Mouse (Mus musculus) right cerebral cortex, postnatal 36 days (tissue): Measurements from ENCODE around the gene Srcin1.

Experiments
- DNase-seq, 2 experiments: peaks; one replicate each; pipeline ENCODE4 v3.0.0; 2022; ENCODE audit warnings: low spot score in 2 of 2, mixed read lengths in 1 of 2

Gene Srcin1

DNA sequence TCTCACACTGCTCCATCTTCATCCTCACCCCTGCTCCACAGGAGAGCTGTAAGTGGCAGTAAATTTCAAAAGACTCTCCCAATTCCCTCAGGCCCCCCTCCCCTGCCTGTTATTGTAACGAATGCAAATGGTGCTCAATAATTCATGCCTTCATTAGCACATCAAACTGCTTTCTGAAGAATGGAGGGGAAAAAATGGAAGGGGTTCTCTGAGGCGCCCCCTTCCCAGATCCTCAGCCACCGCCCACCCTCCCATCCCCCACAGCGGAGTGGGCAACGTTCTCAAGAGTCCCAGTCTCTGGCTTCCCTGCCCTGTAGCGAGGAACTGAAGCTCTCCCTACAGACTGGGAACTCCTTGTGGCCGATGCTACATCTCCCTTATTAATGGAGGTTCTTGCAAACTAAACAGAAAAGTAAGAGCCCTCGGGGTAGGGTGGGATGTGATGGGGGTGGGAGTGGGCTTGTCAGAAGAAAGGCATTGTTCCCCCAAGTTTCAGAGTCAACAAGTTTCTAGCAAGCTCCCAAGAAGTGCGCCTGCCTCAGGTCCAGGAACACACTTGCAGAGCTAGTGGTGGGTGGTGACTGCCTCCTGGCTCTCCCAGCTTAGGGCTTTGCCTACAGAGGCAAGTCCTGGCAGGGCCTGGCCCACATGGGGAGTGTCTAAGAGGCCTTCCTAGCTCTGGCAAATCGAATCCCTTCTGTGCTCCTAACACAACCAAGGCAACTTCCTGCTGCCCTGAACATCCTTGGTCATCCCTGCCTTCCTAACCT is 3.3 kb upstream of the Srcin1 start:
- DNase-seq, result no peak

DNA sequence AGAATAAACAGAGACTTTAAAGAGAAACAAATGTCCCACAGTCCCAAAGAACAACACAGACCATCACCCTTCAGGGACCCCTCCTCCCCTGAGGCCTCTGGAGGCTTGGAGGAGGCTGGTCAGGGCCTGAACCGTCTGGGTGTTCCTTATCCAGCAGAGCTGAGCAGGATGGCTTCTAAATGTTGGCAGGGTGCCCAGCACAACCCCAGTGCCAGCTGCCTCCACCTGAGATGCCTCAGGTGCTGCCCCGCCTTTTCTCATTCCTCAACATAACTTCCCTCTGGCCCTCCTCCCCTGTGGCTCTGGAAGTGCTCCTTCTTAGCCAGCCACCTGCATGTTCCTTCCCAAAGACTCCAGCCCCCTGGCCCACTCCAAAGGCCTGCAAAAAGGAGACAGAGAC is 2.3 kb upstream of the Srcin1 start:
- no peak for DNase-seq

DNA sequence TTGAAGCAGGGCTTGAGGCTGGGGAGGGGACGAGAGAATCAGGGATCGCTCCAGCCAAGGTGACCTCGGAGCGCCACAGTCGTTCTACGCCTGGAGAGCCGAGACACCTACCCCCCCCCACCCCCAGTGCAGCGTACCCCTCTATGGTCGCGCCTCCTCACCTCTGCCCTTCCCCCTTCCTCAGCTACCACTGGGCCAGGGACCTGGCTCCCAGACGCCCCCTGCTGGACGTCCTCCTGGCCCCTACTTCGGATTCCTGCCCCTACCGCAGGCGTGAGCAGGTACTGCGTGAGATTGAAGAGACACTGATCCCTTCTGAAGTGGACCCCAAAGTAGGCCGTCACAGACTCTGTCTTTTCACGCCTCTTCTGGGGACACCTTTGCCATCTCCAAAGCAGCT is 348 bp downstream of the Srcin1 start:
- no peak for DNase-seq

DNA sequence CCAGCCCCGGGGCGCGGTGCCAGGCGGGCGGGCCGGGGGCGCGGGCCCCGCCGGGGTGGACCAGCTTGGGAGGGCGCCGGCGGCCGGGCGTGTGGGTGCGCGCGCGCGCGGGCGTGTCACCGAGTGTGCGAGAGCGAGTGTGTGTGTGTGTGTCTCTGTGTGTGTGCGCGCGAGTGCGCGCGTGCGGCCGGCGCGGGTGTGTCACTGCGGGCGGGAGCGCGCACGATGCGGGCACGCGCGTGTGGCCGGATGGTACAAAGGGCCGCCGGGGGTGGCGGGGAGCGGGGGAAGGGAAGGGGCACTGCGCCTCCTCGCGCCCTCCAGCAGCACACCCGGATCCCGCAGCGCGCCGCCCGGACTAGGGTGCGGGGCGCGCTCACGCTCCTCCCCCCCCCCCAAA is 911 bp downstream of the Srcin1 start:
- DNase-seq, result peak; percentile 77 to 80

DNA sequence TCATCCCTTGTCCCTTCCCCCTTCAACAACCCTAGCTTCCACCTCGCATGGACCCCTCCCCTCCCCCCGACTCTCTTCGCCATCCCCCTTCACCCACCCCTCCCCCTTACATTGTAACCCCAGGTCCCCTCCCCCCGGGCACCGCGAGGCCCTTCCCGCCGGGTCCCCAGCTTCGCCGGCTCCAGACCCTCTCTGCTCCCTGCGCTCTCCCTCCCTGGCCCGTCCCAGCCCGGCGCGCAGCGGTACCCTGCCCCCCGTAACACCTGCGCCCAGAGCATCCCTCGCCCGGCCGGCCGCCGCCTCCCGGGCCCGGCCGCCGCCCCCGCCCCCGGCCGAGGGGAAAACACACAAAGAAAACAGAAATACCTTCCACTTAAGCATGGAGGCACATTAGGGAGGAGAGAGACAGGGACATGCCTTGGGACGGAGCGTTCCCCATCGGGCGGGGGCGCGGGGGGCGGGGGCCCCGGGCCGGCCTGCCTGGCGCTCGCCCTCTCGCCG is 1.4 kb downstream of the Srcin1 start:
- no peak for DNase-seq

DNA sequence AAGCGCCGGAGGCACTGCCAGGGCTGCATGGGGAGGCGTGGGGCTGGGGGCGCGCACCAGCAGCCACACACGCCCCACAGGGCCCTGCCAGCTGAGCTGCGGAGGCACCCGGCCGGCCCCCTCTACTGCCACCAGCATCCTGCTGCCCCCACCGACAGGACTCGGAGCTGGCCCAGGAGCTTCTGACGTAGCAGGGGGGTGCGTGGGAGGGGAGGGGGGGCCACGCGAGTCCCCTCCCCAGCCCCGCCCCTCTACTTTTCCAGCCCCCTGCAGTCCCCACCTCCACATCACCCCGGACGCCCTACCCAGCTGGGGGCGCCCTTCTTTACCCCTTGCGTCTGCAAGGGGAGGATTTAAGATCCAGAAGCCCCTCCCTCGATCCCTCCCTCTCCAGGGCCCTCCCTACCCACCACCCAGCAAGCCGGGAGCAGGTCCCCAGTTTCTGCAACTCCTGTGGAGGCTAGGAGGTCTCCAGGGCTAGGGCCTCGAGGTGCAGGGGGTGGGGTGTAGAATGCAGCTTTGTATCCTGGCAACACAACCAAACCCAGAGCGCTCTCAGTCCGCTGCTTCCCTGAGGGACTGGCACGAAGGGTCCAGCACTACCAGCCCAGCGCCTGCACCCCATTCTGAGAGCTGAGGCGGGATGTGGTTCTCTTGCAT is 2.0 kb downstream of the Srcin1 start:
- DNase-seq, result peak in 1 of 2 experiments; percentile 76

DNA sequence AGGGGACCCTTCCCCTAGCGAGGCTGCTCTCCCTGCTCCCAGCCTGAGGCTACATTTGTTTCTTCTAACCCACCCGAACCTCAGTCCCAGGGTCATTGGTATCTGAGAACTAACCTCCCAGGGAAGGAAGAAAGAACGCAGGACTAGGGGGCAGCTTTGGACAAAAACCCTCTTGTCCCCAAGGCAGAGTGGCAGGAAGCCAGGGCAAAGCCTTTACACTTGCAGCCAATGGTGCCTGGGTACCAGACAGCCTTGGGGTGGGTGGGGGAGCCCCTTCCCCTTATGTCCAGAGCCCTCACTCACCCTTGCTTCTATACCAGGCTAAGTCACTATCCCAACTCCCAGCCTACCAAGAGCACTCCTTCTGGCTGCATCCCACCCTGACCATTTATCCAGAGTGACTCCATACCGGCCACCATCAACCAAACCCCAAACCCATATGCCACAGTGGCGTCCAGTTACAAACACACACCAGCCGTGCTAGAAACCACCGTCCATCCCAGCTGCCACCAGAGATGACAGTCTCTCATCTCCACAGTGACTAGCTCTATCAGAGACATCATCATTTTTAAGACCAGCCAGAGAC is 3.0 kb downstream of the Srcin1 start:
- DNase-seq, result no peak

DNA sequence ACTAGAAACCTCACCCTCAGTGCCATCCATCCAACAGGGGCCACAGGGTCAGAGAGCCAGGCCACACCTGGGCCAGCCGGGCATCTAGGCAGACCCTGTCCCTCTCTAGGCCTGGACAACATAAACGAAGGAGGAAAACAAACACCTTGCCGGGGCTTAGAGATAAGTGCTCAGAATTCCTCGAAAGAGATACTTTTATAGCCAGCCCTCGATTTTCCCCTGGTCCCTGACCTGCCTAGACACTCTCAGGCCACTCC is 4.0 kb downstream of the Srcin1 start:
- no peak for DNase-seq

DNA sequence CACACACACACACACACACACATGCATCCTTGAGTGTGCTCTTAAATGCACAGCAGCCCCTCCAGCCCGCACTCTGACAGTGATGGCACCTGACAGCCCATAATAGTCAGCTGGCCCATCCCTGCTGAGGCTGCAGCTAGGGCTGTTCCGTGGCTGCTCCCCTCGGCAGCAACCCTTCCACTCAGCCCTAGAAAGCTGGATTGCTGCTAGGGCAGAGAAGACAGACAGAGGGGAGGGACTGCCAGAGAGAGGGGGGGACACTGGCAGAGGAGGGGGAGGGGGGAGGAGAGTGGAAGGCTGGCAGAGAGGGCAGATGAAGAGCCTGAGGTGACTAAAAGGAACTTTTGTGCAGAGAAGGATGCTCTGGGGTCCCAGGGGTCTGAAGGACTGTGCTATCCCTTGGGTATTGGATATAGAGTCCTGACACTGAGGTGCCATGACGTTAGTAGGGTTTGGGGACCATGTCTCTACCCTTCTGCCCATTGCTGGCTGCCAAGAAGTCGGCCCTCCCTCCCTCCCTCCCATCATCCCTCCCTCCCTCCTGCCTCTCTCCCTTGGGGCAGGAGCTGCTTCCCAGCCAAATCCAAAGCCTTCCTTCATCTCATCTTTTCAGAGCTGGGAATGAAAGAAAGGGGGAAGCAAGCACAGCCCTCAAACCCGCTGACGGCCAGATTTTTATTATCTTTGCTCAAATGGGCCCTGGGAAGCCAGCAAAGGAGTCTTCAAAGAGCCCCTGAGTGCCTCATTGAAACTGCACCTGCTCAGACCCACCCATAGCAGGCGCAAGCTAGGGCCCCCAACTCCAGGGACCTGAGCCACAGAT is 4.5 kb downstream of the Srcin1 start:
- no peak for DNase-seq

DNA sequence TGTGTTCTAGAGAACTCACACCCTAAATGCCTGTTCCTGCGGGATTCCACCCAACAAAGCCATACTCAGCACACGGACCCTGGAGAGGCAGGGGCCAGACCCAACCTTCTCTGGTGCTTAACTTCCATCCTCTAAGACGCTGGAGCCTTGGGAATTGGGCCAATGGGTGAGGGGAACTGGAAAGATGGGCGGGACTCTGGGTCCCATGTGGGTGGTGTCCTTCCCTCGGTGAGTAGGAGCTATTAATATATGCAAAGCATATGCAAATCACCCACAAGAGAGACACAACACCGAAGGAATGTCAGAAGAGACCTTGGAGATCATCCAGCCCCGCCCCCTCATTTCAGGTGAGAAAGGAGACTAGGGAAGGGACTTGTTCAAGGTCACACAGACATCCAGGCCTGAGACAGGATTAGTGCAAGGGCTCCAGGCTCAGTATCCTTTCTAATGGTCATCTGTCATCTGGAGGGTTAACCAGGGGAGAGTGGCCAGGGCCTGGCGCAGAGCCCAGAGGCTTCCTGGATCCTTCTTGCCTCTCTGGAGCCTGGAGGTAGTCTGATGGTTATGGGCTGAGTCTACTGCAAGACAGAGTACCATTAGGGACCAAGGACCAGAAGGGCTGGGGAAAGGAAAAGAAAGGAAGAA is 5.4 kb downstream of the Srcin1 start:
- no peak for DNase-seq

DNA sequence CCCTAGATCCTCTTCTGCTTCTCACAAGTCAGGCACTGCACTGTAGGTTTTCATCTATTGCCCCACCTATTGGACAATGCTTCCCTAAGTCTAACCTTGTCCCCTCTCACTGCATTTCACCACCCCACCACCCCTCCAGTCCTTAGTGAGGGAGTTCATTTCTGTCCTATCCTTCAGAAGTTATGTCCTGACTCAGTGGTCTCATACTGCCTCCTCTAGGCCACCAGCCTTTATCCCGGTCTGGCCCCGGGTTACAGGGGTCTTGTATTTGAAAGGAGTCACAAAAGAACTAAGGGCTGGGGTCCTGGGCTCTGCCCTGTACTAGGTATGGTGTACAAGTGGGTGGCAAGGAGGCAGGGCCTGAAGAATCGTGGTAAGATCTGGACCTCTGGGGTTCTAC is 6.2 kb downstream of the Srcin1 start:
- DNase-seq, result no peak

DNA sequence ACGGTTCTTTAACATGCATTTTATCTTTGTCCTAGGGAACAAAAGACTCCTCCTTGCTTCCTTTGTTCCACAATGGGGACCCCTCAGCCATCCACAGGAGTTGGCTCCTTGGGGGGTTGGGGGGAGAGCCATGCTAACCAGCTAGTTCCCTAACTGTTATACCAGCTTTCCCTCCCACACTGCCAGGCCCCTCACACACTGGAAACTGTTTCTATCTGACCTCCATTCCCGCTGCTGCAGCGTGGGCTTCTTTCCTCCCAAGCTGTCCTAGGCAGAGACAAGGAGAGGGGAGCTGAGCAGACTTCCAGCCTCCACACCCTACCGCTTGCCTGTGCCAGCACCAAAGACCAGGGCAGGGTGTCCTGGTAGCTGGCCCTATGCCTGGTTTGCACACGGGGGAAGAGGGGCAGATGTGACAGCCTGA is 6.7 kb downstream of the Srcin1 start:
- no peak for DNase-seq

DNA sequence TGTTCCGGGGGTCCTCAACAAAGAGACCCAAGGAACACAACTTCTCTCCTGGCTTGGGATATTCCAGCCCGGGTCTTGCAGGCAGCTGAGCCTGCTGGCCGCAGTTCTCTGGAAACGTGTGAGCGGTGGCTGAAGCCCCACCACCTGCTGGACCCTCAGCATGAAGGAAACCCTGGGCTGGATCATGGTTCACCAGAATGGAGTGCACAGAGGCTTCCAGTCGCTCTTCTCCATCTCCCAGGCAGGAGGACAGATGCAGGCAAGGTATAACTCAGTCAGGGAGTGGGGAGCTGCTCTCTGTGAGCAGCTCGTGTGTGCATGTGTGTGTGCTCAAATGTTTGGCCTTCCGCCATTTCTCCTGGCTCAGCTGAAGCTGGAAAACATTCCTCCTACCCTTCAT is 7.3 kb downstream of the Srcin1 start:
- peak in 1 of 2 experiments; percentile 75 for DNase-seq

DNA sequence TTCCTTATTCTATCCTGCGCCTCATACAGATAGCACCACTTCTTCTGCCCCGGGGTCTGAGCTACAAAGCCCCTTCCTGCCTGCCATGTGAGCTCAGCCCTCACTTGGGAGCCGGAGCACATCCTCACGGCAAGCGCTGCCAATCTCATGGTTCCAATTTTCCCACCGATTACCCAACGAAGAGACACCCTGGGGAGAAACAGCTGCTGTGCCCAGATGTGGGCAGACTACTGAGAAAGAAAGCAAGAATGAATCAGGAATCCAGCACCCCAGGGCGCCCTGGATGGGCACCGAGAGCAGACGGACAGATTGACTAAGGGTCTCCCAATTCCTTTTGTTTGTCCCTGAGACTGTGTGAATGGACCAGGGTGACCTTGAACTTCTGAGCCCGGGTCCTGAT is 8.5 kb downstream of the Srcin1 start:
- no peak for DNase-seq

DNA sequence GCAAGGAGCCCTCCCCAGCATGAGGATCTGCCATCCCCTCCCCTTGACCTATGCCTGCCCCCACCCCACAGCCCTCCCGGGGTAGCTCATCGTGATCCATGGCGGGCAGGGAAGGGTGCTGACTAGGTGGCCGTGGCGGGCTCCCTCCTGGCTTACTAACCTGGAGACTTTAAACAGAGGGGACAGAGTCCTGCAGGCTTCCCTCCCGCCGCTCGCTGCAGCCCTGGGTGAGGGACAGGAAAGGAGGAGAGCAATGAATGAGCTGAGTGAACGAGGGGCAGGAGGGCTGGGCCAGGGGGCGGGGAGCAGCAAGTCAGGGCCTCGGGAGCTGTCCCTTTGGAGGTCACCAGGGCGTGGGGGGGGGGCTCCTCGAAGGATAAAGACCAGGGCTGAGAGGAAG is 9.4 kb downstream of the Srcin1 start:
- no peak for DNase-seq

DNA sequence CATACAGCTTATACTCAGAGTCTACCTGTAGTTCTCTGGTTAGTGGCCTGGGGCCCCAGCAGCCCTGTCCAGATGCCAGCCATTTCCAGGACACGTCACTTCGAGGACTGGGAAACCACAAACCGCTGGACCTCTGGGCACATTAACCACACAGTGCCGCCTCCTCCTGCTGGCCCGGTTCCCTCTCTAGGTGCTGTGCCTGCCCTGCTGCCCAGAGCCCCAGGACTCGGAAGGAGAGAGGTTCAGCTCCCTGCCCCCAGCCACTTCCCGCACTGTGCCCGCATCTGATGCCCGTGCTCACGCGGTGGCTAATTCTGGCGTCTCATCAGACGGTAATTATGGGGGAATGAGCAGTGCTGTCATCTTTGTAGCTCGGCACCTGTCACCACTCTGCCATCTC is 12.3 kb downstream of the Srcin1 start:
- DNase-seq, result no peak

DNA sequence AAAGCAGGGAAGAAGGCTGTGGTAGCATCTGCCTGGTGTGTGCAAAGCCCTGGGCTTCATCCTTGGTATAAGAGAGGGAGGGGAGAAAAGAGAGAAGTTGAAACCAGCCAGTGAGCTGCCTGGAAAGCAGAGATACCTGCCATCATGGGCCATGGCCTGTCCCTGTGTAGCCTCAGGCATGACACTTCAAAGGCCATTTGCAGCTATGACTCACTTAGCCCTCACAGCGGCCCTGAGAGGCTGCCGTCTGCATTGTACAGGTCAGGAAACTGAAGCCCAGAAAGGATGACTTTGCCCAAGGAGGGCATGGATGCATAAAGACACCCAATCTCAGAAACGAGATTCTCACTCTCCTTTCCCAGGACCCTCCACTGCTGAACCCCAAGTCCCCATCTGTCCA is 13.4 kb downstream of the Srcin1 start:
- no peak for DNase-seq

DNA sequence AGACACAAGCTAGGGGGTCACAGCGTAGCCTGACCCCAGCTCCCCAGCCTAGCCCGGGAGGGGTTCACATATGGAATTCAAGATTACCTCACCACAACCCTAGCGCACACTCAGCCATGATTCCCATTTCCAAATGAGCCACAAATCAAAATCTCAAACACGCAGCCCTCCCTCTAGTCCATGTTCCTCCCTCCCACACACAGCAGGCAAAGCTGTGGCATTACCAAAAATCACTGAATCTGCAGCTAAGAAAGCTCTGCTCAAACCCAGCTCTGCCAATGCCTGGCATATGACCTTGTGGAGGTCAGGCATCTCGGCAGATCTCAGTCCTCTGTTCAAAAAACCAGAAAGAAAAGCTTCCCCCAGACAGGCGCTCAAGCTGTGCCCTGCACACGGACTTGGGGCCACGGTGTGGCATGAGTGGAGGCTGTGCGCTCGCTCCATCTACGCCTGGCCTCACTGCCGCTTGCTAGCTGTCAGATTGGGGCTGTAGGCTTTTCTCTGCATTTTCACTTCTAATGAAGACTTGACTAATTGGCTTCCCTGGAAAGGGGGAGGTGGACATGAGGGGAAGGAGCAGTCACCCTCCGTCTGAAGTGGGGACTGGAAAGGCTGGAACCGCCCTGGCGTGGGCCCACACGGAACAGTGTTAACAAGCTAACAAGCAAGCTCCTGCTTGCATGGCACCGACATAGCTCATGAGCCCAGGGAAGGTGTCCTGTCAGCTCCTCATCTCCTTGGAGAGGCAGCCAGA is 15.6 kb downstream of the Srcin1 start:
- no peak for DNase-seq

DNA sequence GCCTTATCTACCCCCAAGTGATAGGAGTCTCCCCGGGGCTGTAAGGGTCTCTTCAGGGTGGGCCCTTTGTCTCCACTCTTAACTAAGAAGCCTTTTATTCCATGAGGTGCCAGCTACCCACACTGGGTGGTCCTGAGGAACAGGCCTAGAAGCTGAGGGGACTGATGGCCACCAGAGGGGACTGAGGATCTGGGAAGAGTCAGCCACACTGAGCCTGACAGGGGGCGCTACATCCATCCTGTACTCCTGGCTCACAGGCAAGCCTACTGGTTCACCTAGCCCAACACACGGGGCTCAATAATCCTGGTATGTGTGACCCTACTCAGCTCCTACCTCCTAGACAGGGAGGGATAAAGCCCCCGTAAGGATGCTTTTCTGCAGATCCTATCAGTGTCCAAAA is 16.4 kb downstream of the Srcin1 start:
- DNase-seq, result no peak

DNA sequence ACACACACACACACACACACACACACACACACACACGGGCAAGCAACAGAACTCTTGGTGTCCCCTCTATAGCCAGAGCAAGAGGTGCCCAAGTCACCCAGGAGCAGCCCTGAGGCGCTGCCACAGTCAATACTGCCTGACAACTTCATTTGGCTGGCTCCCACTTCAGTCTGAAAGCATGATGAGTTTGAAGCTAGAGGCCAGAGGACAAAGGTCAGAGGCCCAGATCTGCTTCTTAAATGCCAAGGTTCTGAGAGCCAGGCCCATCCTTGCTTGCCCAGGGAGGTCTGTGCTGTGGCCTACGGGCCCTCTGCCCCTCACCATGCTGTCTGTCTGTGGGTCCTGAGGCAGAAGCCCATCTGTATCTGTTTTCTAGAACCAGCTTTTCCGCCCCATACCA is 18.1 kb downstream of the Srcin1 start:
- DNase-seq, result no peak
